Mouse (Mus musculus) neutrophil, adult 5-6 weeks (primary cell): ENCODE measurements around the gene Coro1a. TPM values are rescaled to one million over a fixed set of nuclear protein-coding genes. Genes with fewer than 3 reads are reported as not detected.
A peak's percentile ranks its signal among the peaks of the same experiment; 100 is the strongest.
"Not testable (repeated sequence)": the region's sequence is repeated elsewhere in the genome, so short reads cannot be mapped to it uniquely, and the experiment has no call there.

Source experiments
- ATAC-seq: fragments of 151-379, 151-347 bp; 2 replicates; pipeline ENCODE4 v1.8.0; 2017; ENCODE audit warnings: mild to moderate bottlenecking, moderate TSS enrichment; ENCODE audit not compliant: insufficient number of reproducible peaks, poor library complexity, low FRiP score, severe bottlenecking; ENCODE audit errors: extremely low read depth
- total RNA-seq: library from RNA; stranded (forward); fragments of 200-1000 nt; gene quantifications from 2 replicates; pipeline ENCODE4 v1.2.3, GENCODE M21; 2017

The Coro1a gene
- total RNA-seq = 1,403 and 1,487 TPM in 2 replicates

DNA sequence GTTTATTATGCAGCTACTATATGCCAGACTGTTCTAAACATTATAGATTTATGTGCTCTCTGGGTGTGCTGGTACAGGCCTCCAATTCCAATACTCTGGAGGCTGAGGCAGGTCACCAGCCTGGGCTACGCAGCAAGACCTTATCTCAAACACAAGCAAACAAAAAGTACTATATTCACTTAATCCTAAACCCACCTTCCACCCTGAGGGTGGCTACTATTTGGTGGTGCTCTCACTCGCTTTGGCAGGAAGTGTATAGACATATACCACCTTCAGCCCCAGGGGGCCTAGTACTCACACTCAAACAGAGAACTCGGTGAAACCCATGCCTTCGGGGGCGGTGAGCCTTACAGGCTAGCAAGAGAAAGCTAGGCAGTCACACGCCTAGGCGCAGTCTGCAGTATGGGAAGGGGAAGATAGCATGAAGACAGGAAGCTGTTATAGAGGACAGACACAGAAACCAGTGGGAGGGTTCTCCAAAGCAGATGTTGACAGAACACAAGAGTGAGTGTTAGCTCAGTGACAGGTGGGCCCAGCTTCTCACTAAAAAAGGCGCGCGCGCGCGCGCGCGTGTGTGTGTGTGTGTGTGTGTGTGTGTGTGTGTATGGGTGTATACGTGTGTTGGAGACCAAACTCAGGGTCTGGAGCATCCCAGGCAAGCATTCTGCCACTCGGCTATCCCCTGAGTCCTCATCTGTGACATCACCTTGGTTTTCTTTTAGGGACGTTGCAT is at the start of gene Coro1a:
Gene Coro1a, minus strand, starts transcription at position 346 of the 733 bp plus-strand sequence.
- ATAC-seq = peak; percentile 40; the same call in 1 of the 2 replicates

DNA sequence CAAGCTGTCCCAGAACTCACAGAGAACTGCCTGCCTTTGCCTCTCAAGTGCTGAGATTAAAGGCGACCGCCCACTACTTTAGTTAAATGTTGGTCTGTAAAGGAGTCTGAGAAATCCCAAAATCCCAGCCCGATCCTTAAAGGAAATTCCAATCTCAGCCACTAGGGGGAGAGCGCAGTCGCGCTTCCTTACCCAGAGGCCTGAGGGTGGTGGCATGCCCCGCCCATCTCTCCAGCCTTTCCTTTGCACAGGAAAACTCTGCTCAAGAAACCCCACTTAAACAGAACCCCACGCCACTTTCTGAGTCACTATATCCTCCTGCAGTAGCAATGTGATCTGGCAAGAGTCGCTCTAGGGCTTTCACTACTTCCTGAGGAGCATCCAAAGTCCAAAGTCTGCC is 47.3 kb upstream of the Coro1a start:
- ATAC-seq = peak; percentile 43; the same call in 1 of the 2 replicates

DNA sequence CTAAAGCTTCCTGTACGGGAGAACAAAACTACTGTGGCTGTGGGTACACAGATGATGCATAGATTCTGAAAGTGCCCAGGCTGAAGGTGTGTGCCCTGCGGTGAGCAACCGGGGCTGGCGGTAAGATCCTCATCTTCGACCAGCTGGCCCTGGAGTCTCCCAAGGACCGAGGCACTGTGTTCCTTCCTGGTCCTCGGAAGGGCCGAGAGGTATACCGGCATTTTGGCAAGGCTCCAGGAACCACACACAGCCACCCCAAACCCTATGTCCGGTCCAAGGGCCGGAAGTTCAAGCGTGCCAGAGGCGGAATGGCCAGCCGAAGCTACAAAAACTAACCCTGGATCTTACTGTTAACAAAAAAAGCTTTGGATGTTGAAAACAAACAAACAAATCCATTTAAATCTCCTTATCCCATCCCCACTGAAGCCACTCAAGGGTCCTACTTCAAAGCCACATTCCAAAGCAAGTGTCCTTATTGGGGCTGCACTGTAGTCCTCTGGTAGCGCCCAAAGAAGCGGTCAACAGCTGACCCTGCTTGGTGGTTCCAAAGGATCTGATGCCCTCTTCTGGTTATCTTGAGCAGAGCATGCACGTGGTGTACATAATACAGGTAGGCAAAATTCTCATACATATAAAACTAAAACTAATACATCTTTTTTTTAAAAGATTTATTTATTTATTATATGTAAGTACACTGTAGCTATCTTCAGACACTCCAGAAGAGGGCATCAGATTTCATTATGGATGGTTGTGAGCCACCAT is 42.2 kb upstream of the Coro1a start:
- no peak for ATAC-seq

- ATAC-seq = no peak
Observed at GRCm38 (mm10) chr7:126748824-126749223, 41.2 kb upstream of the Coro1a start.

DNA sequence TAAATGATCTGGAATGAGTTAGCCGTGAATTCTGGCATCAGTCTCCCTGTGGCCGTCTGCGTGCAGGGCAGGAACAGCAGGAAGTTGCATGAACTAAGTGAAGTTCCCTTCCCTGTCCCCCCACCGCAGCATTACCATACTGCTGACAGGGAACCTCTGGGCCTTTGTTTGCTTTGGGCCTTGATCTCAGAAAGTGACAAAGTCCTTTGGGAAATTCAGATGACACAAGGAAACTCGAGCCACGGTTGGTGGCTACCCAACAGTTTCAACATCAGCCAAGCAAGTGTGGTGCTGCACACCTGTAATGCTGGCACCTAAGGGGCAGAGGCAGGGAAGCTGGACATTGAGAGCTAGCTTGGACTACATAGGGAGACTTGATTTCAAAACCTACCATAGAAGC is 39.2 kb upstream of the Coro1a start:
- peak; percentile 39; the same call in 1 of the 2 replicates for ATAC-seq

DNA sequence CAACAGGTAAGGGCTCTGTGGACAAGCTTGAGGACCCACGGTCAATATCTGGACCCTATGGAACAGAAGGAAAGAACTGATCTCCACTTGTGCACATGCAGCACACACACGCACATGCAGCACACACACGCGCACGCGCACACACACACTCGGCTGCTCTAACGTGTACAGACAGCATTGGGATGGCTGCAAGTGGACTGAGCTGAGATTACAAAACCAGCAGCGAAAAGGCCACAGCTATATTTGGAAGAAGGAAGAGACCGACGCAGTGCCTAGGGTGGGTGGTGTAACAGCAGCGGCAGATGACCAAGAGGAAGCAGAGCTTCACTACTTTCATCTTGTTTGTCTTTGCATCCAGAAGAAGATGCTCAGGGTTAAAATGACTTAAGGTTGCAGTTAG is 38.5 kb upstream of the Coro1a start:
- ATAC-seq = peak; percentile 77

GRCm38 (mm10) chr7:126741964-126742482 is 34.4 kb upstream of the Coro1a start:
- ATAC-seq = no peak

- ATAC-seq = no peak
Observed at GRCm38 (mm10) chr7:126741452-126741851, 33.9 kb upstream of the Coro1a start.

- ATAC-seq = no peak
Observed at GRCm38 (mm10) chr7:126740977-126741376, 33.4 kb upstream of the Coro1a start.

DNA sequence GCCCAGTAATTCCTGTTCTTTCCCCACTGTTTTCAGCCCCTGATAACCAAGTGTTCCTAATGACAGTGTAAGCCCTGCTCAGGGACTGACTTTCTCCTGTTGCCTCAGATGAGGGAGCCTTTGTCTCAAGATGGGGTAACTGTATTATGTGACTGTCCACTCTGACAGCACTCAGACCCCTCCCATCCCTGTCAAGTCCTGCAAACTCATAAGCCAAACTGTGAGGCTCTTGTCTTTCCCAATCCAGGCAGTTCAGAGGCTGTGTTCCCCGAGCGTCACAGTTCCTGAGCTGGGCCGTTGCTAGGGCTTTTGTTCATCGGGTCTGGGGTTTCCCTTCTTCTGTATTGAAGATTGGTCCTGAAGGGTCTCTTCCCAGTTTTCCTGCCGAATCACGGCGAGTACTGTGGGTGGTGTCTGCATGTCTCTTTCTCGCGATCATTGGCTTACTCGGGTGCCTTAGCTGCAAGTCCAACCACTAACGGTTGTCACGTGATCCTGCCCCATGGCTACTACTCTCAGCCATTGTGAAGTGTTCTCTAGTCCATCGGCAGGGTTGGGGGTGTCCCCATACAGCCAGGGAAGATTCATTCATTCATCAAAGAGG is 32.6 kb upstream of the Coro1a start:
- ATAC-seq = no peak

DNA sequence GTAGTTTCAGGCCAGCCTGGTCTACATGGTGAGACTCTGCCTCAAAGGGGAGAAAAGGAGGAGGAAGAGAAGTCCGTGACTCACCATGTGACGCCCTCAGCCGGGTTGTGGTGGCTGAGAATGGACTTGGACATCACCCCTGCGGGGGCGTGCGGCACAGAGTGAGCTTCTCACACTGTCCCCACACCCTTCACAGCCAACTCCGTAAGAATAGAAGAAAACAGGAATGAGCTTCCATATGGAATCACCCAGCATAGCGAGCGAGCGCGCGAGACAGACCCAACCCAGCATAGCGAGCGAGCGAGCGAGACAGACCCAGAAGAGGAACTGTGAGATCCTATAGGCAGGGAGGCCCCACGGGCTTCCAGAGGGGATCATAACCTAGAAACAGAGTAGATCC is 32.0 kb upstream of the Coro1a start:
- ATAC-seq = no peak

GRCm38 (mm10) chr7:126736122-126736521 is 28.5 kb upstream of the Coro1a start:
- ATAC-seq = 0 out of 2 replicates have a peak, but pooled peaks have one; percentile 19

DNA sequence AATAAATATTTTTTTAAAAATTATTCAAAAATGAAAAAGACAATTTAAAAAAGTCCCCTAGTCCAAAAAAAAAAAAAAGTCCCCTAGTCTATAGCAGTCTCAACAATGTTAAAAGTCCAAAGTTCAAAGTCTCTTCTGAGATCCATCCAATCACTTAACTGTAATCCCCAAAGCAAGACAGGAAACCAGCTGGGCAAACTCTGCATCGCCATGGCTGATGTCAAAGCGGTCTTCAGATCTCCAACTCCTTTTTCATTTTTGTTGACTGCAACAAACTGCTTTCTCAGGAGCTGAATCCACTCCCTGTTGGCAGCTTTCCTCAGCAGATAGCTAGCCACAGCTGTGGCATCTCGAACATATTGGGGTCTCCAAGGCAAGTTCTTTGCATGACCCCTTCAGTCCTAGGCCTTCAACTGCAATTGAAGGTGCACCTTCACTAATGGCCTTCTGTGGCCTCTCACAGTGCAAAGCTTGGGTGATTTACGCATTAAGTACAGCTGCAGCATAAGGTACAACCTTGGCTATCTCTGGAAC is 22.7 kb upstream of the Coro1a start:
- ATAC-seq = not testable (repeated sequence)

GRCm38 (mm10) chr7:126725667-126726066 is 18.1 kb upstream of the Coro1a start:
- 0 out of 2 replicates have a peak, but pooled peaks have one; percentile 9 for ATAC-seq

GRCm38 (mm10) chr7:126725077-126725476 is 17.5 kb upstream of the Coro1a start:
- no peak for ATAC-seq

- ATAC-seq = 0 out of 2 replicates have a peak, but pooled peaks have one; percentile 16
Observed at GRCm38 (mm10) chr7:126721635-126722034, 14.0 kb upstream of the Coro1a start.

GRCm38 (mm10) chr7:126718787-126719337 is 11.3 kb upstream of the Coro1a start:
- ATAC-seq = peak; percentile 48; the same call in 1 of the 2 replicates

DNA sequence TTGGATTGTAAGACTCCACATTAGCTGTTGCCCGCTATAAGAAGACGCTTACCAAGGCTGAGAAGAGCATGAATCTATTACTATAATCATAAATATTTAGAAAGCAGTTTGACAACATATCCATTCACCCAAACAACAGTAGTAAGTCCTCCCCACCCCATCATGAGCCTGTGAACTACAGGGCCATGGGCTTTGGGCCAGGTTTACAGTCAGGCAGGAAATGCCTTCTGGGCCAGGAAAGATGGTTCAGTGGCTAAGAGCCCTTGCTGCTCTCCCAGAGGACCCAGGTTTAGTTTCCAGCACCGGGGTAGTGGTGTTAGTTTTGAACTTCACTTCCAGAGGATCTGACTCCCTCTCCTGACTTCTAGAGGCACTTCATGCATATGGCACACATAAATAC is 10.0 kb upstream of the Coro1a start:
- ATAC-seq = no peak

- ATAC-seq = no peak
Observed at GRCm38 (mm10) chr7:126715679-126716078, 8.1 kb upstream of the Coro1a start.
